Mouse (Mus musculus): ENCODE data around the gene Ccnd3. TPM values are rescaled to one million over a fixed set of nuclear protein-coding genes. Genes with fewer than 3 reads are reported as not detected.

Ccnd3 gene
- total and polyA plus RNA-seq, 3 experiments, result 143 to 568 TPM; not detected in 1

GRCm38 (mm10) chr17:47475714-47476113 lies 29.1 kb upstream of the Ccnd3 start:
- H3K27me3 ChIP-seq (ENCODE audit: control insufficient read depth in 1 of 2, insufficient read depth in 2 of 2, low read length in 2 of 2), result peaks cover 0 to 2% of the 10 kb centered on the region in 2 experiments; a peak in 1 of 4 replicates

GRCm38 (mm10) chr17:47479887-47480286 lies 25.0 kb upstream of the Ccnd3 start:
- Histone ChIP-seq H3K9ac (ENCODE audit: control insufficient read depth, low read depth, low read length, poor library complexity, severe bottlenecking) (no peak overlapping the region), H3K36me3 (ENCODE audit: control insufficient read depth in 1 of 2, insufficient read depth in 2 of 2, low read length in 2 of 2) (peaks cover 0 to 3% of the 10 kb centered on the region in 2 experiments; a peak in 2 of 4 replicates), H3K4me3 (ENCODE audit: control insufficient read depth in 1 of 2, insufficient read depth in 1 of 2, low read depth in 2 of 2, low read length in 2 of 2) (no peak overlapping the region), H3K9me3 (replicated peaks; ENCODE audit: insufficient read depth, low read length) (no peaks in the 10 kb centered on the region), H3K27me3 (ENCODE audit: control insufficient read depth in 1 of 2, insufficient read depth in 2 of 2, low read length in 2 of 2) (no peaks in the 10 kb centered on the region), H3K79me2 (ENCODE audit: control insufficient read depth, insufficient read depth, low read length, poor library complexity) (no peaks in the 10 kb centered on the region), H3K27ac (ENCODE audit: control insufficient read depth, low read depth, low read length) (no peak overlapping the region), H3K4me1 (ENCODE audit: control insufficient read depth in 1 of 2, insufficient read depth in 2 of 2, low read length in 2 of 2) (peaks cover 0 to 13% of the 10 kb centered on the region in 2 experiments; a peak in 3 of 4 replicates)
- peak; percentile 19 for DNase-seq (ENCODE audit: low read depth, low spot score)
- TF ChIP-seq NELFE (IDR thresholded peaks at IDR 0.05; ENCODE audit: low read depth, low read length) (no peak), KAT2A (conservative IDR thresholded peaks at IDR 0.05; ENCODE audit: low read depth, low read length) (no peak), CHD2 (IDR thresholded peaks at IDR 0.05; ENCODE audit: low read length) (no peak), ZMIZ1 (IDR thresholded peaks at IDR 0.05; ENCODE audit: low read depth, low read length) (no peak), RCOR1 (IDR thresholded peaks at IDR 0.05; ENCODE audit: low read depth, low read length) (peak; percentile 61; the same call in 1 of the 2 replicates), GATA1 (IDR thresholded peaks at IDR 0.05; ENCODE audit: low read depth, low read length) (peak; percentile 68; the same call in 1 of the 2 replicates), ZNF384 (IDR thresholded peaks at IDR 0.05; ENCODE audit: low read depth, low read length) (peak; percentile 92), ETS1 (IDR thresholded peaks at IDR 0.05; ENCODE audit: low read depth, low read length) (peak; percentile 74), MAX (IDR thresholded peaks at IDR 0.05; ENCODE audit: low read length) (no peak), USF1 (IDR thresholded peaks at IDR 0.05; ENCODE audit: low read depth, low read length) (no peak), RAD21 (IDR thresholded peaks at IDR 0.05; ENCODE audit: low read depth, low read length) (no peak), NRF1 (IDR thresholded peaks at IDR 0.05; ENCODE audit: insufficient read depth, low read depth, low read length, poor library complexity, severe bottlenecking) (no peak), MYC (IDR thresholded peaks at IDR 0.05; ENCODE audit: low read depth, low read length) (no peak), MYB (IDR thresholded peaks at IDR 0.05; ENCODE audit: low read depth, low read length) (no peak), USF2 (IDR thresholded peaks at IDR 0.05; ENCODE audit: borderline replicate concordance in 1 of 2, insufficient read depth in 1 of 2, low read depth in 1 of 2, low read length in 2 of 2) (no peak), GABPA (IDR thresholded peaks at IDR 0.05; ENCODE audit: low read depth, low read length) (no peak), JUND (IDR thresholded peaks at IDR 0.05; ENCODE audit: low read depth, low read length) (no peak), TCF12 (IDR thresholded peaks at IDR 0.05; ENCODE audit: low read depth, low read length) (peak; percentile 21; the same call in 1 of the 2 replicates), EP300 (IDR thresholded peaks at IDR 0.05; ENCODE audit: low read depth in 1 of 2, low read length in 2 of 2) (peak; percentile 48 to 62; a peak in 2 of 4 replicates), TBP (IDR thresholded peaks at IDR 0.05; ENCODE audit: low read depth, low read length) (no peak), ZKSCAN1 (IDR thresholded peaks at IDR 0.05; ENCODE audit: low read depth, low read length) (no peak), E2F4 (IDR thresholded peaks at IDR 0.05; ENCODE audit: borderline replicate concordance, low read depth, low read length) (no peak), BHLHE40 (IDR thresholded peaks at IDR 0.05; ENCODE audit: borderline replicate concordance, low read depth, low read length) (no peak), MAZ (IDR thresholded peaks at IDR 0.05; ENCODE audit: low read depth, low read length) (no peak), SIN3A (IDR thresholded peaks at IDR 0.05; ENCODE audit: low read length) (no peak), ELF1 (IDR thresholded peaks at IDR 0.05; ENCODE audit: low read depth, low read length) (no peak), SMC3 (IDR thresholded peaks at IDR 0.05; ENCODE audit: low read depth, low read length) (no peak), CTCF (IDR thresholded peaks at IDR 0.05 in 2 of 3, conservative IDR thresholded peaks at IDR 0.05 in 1 of 3; ENCODE audit: control insufficient read depth in 1 of 3, insufficient read depth in 1 of 3, low read depth in 2 of 3, low read length in 3 of 3, poor library complexity in 1 of 3, severe bottlenecking in 1 of 3) (no peak), HCFC1 (IDR thresholded peaks at IDR 0.05; ENCODE audit: low read depth, low read length) (no peak)

More at GRCm38 (mm10) chr17:47475714-47476113, 29.1 kb upstream of the Ccnd3 start:
- peak; percentile 61 for DNase-seq (ENCODE audit: low read depth, low spot score)
- Histone ChIP-seq H3K36me3 (ENCODE audit: control insufficient read depth in 1 of 2, insufficient read depth in 2 of 2, low read length in 2 of 2) (no peaks in the 10 kb centered on the region; a peak in 1 of 4 replicates), H3K27ac (ENCODE audit: control insufficient read depth, low read depth, low read length) (no peak overlapping the region), H3K79me2 (ENCODE audit: control insufficient read depth, insufficient read depth, low read length, poor library complexity) (no peaks in the 10 kb centered on the region), H3K9ac (ENCODE audit: control insufficient read depth, low read depth, low read length, poor library complexity, severe bottlenecking) (no peak overlapping the region), H3K9me3 (replicated peaks; ENCODE audit: insufficient read depth, low read length) (no peaks in the 10 kb centered on the region), H3K4me3 (ENCODE audit: control insufficient read depth in 1 of 2, insufficient read depth in 1 of 2, low read depth in 2 of 2, low read length in 2 of 2) (no peak overlapping the region), H3K4me1 (ENCODE audit: control insufficient read depth in 1 of 2, insufficient read depth in 2 of 2, low read length in 2 of 2) (peaks cover 0 to 6% of the 10 kb centered on the region in 2 experiments; a peak in 2 of 4 replicates)
- TF ChIP-seq ZC3H11A (IDR thresholded peaks at IDR 0.05; ENCODE audit: low read depth, low read length) (peak; percentile 19; the same call in 1 of the 2 replicates), MAFK (IDR thresholded peaks at IDR 0.05; ENCODE audit: borderline replicate concordance, low read depth, low read length) (no peak), RAD21 (IDR thresholded peaks at IDR 0.05; ENCODE audit: low read depth, low read length) (peak; percentile 31), ETS1 (IDR thresholded peaks at IDR 0.05; ENCODE audit: low read depth, low read length) (no peak), SMC3 (IDR thresholded peaks at IDR 0.05; ENCODE audit: low read depth, low read length) (peak; percentile 55), CTCF (IDR thresholded peaks at IDR 0.05 in 2 of 3, conservative IDR thresholded peaks at IDR 0.05 in 1 of 3; ENCODE audit: control insufficient read depth in 1 of 3, insufficient read depth in 1 of 3, low read depth in 2 of 3, low read length in 3 of 3, poor library complexity in 1 of 3, severe bottlenecking in 1 of 3) (peak; percentile 71 to 75 (median 72)), SIN3A (IDR thresholded peaks at IDR 0.05; ENCODE audit: low read length) (no peak)

Data from MEL (cell line).